Mouse (Mus musculus) left cerebral cortex, postnatal 4 days (tissue): Measurements from ENCODE around the gene Cdk1. TPM values are rescaled to one million over a fixed set of nuclear protein-coding genes. Genes with fewer than 3 reads are reported as not detected.
"Not testable (repeated sequence)": the region's sequence is repeated elsewhere in the genome, so short reads cannot be mapped to it uniquely, and the experiment has no call there.

Experiments
- DNase-seq: peaks from one replicate; pipeline ENCODE4 v3.0.0-alpha.2; 2022
- intact Hi-C: fragments of 180-260 bp; cut with DNase I; formaldehyde crosslinking; loops from one replicate; pipeline ENCODE4 v1.15.1; 2025
- total RNA-seq, 2 experiments: library from RNA; stranded (reverse); gene quantifications; 2 replicates each; pipeline ENCODE4 v1.2.3; 2021

Cdk1 gene
- 10 to 100 TPM; 14.8 to 15.1 TPM for total RNA-seq

DNA sequence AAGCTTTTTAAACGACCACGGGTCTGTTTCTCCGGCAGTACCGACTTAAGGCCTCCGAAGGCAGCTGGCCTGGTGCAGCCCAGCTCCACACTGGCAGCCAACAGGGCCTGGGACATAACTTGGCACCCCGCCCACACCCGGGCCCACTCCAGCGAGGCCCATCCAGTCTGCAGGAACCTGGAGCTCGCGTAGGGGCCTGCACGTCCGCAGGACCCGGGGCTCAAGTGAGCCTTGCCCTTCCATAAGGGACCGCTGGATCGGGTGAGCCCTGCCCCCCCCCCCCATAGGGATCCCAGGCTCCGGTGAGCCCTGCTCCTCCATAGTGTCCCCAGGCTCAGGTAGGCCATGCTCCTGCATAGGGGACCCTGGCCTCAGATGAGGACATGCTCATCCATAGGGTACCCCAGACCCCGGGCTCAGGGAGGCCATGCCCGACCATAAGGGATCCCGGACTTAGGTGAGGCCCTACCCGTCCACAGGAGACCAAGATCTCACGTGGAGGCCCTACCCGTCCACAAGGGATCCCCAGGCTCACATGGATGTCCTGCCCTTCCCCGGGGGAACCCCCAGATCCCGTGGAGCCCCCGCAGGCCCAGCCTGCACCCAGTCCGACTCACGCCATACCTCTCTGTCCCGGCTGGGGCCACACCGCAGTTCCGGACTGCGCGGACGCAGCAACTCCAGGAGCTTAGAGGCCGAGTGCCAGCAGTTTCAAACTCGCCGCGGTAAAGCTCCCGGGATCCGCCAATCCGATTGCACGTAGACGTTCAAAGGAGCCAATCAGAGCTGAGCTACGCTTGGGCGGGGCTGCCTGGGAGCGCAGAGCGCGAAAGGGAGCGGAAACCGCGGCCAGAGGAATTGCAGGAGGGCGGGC is at the start of gene Cdk1:
Gene Cdk1, minus strand, starts transcription at position 727 of the 874 bp plus-strand sequence.
- intact Hi-C loops, result no loop called here
- DNase-seq, result peak; percentile 97

DNA sequence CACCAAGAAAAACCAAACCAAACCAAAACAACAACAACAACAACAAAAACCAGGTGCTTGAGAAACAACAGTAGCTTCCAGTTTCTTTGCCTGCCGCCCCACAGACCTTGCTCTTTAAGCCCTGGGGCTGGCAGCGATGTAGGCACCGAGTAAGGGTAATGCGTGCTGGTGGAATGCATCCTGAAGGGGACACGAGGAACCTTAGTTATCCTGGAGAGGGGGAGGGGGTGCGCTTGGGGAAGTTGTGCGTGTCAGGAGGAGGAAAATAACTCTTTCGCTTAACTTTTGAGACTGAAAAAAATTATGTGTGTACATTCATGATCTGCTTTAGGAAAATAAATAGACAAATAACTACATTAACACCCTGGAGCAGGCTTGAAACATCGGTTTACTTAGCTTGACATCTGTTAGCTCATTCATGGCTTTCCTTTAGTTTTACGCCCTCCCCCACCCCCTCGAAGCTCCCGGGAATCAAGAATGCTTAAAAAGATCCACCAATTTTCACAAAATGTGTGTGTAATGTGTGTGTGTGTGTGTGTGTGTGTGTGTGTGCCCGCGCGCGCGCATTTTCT is 47.2 kb upstream of the Cdk1 start:
- intact Hi-C loops, result no loop called here
- no peak for DNase-seq

DNA sequence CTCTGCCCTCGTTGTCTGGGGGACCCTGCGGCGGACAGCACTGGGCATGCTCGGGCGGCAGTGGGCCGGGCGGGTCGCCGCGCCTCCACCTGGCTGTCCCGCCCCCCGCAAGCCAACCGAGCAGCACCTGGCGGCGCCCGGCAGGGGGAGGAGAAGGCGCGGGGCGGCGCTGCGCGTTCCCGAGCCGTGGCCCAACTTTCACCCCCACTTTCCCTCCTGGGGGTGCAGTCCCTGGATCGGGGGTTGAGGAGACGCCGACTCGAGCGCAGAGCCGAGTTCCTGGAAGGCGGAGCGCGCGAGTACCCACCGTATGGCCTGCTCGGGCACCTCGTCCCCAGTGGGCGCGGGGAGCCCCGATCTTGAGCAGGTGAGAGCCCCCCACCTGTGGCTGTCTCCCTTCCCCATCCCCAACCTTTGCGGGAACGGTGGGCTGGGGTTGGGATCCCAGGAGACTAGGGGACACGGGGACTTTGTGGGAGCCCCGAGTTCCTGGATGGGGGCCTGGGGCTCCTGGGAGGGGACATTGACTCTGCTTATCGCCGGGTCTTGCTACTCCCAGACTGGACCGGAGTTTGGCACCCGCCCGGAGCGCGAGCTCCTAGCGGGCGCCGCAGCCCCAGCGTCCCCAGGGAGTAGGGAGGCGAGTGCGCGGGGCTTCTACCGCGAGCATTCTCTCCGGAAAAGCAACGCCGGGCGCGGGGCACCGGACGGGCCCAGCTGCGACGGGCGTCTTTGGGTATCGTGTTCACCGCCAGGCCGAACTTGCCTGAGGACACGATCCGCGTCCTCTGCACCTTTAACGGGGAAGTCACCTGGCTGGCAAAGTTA is 46.2 kb upstream of the Cdk1 start, which contains the start of gene Ank3:
Gene Ank3, plus strand, starts transcription at position 11 of the 828 bp plus-strand sequence.
- intact Hi-C loops, result no loop called here
- peak; percentile 21 for DNase-seq

DNA sequence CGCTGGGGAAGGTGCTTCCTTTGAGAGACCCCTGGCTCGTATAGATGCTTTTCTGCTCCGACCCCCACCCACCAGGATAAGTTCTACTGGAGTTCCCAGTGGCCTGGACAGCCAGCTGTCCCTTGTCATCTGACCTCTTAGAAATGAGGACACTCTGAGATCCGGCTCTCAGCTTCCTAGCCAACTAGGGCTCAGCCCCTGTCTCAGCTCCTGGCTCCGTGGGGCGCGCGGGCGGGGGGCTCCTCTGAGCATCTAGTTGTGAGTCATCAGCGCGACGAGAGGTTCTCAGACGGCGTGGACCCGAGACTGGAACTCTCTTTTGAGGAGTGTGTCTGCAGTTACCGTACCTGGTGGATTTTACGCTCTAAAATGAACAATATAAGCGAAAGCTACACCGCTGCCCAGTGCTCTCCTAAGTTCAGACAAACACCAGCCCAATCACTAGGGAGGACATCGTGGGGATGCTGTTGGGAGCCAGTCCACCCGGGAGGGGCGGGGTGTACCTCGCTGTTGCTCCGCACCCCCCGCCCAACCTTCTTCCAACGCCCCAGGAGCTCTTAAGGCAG is 45.5 kb upstream of the Cdk1 start:
- DNase-seq, result no peak
- intact Hi-C loops, result no loop called here

DNA sequence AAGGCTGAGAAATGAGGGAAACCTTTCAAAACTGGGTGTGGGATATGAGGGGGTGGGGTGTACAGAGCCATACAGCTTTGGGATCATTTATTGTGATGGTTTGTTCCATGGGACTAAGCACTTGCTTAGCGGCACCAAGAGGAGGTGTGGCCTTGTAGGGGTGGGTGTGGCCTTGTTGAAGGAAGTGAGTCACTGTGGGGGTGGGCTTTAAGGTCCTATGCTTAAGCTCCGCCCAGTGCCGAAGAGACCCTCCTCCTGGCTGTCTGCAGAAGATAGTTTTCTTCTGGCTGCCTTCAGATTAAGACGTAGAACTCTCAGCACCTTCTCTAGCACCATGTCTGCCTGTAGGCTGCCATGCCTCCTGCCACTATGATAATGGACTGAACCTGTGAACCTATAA is 36.8 kb upstream of the Cdk1 start:
- no peak for DNase-seq

DNA sequence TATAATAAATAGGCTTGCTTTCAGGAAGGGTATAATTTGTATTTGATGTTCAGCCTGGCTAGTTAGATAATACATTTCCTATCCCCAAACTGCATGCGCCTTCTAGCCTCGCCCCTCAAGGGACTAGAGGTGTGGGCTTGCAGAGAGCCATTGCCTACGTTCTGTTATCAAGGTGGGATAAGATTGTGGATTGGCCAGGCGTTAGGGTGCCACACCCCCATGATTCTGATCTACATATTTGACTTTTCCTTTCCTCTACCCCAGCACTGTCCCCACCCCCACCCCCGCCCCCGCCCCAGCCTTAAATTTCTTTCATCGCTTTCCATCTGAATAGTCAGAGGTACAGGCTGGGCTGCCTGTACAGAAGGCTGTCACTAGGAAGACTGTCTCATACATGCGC is 34.0 kb upstream of the Cdk1 start:
- DNase-seq, result no peak
- intact Hi-C loops, result no loop called here

More for the DNA sequence above, 36.8 kb upstream of the Cdk1 start:
- intact Hi-C loops, result no loop called here

DNA sequence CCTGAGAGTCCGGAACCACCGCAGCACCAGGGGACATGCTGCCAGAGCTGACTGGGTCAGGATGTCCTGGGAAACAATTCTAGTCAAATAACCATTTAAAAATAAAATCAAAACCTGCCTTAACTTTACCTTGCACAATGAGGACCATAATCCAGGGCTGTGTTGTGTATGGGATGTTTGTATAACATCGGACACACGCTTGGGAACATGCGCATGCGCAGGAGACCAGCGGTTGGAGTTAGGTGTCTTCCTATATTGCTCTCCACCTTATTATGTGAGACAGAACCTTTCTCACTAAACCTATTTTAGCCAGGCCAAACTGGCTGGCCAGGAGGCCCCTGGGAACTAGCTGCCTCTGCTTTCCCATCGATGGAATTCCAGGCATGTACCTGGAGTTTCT is 32.4 kb upstream of the Cdk1 start:
- intact Hi-C loops, result no loop called here

DNA sequence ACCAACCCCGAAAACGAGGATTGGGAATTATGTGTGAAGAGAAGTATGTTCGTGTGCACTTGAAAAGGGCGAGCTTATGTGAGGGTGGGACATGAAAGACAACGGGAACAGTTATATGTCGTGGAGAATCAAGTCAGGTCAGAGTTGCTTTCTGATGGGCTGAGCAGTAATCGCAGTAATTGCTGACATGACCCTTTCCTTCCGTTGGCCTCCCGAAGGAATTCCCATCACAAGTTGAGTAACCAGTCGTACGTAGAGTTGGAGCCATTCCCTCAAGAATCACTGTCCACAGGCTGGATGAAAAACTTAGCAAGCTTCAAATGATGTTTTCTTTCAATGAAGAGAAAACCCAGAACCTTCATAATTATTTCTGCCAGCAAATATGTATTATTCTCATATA is 31.9 kb upstream of the Cdk1 start:
- DNase-seq, result no peak
- intact Hi-C loops, result no loop called here

More for the DNA sequence above, 32.4 kb upstream of the Cdk1 start:
- no peak for DNase-seq

DNA sequence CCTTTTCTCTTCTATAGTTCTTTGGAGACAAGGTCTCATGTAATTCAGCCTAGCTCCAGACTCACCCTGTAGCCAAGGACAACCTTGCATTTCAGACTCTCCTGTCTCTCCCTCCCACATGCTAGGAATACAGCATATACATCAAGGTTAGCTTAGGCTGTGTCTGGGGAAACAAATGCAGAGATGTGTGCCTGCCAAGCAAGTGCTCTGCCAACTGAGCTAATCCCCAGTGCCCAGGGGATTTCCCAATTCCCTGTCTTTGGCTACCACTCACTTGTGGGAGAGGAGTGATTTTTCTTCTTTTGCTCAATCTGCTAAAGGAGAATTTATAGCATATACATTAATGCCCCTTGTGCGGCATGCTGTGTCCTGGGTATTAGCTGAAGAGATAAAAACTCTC is 30.4 kb upstream of the Cdk1 start:
- no peak for DNase-seq
- intact Hi-C loops, result no loop called here

DNA sequence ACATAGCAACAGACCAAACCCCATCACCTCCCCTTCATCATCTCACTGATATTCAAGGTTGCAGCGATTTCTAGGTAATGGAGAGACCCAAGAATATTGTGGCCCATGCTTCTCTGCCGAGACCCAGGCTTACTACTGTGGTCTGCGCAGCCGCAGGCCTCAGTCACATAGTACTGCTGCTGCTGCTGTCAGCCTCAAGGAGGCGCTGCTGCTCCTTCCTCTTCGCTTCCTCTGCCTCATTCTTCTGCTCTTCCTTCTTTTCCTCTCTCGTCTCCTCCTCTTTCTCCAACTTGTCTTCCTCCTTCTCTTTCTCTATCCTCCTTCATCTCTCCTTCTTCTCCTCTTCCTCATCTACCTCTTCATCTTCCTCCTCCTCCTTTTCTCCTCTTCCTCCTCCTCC is 22.4 kb upstream of the Cdk1 start:
- DNase-seq, result no peak
- intact Hi-C loops, result no loop called here

DNA sequence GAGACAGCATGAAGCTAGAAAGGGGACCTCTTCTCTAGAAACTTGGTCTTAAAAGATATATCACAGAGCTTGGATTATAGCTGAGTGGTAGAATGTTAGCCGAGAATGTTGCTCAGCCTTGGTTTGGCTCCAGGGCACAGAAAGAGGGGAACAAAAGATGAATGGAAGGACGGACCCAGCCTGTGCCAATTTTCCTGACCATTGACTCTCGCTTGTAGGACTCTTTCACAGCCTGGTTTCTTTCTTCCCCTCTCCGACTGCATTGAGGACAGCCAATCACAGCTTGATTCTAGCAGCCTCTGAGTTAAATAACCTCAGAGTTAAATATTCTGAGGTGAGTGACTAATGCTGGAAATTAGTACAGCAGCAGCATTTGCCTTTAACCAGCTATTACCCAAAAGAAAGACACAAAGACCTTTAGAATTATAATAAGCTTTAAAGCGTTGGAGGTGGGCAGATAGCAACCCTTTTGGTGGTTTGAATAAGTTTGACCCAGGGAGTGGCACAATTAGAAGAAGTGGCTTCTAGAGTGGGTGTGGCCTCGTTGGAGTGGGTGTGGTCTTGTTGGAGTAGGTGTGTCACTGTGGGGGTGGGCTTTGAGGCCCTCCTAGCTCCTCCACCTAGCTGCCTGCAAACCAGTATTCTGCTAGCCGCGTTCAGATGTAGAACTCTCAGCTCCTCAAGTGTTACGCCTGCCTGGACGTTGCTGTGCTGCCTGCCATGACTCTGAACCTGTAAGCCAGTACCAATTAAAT is 21.2 kb upstream of the Cdk1 start:
- DNase-seq, result no peak
- intact Hi-C loops, result loop anchor here (5.0 kb wide), 1 partner anchor 278 kb away; no protein-coding TSS in a partner anchor

DNA sequence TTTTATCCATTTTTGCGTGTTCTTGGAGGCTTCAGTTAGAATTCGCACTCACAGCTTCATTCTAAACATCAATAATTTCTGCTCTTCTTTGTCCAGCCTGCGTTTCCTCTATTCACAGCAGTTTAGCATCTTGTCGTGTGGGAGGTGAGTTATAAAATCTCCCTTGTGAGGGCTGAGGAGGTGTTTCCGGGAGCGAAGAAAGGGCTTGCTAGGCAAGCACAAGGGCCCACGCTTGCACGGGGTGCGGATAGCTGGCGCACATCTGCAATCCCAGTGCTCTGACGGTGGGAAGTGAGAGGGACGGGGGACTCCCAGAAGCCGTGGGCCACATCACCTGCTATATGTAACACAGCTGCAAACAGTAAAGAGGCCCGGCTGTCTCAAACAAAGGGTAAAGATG is 19.3 kb upstream of the Cdk1 start:
- intact Hi-C loops, result loop anchor here (5.0 kb wide), 1 partner anchor 280 kb away; no protein-coding TSS in a partner anchor
- no peak for DNase-seq

DNA sequence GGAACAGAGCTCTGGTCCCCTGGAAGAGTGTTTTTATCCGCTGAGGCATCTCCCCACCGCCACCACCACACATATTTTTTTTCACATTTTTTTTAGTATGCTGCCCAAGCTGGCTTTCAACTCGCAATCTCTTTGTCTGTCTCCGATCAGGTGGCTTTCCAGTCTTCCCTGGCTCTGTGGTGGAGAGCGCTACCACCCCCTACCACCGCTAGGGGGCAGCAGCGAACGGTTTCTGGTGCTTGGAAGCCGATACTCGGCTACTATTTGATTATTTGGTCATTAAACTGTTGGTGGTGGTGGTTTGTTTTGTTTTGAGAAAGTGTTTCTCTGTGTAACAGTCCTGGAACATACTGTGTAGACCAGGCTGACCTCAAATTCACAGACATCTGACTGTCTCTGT is 18.7 kb upstream of the Cdk1 start:
- intact Hi-C loops, result loop anchor here (5.0 kb wide), 1 partner anchor 281 kb away; no protein-coding TSS in a partner anchor
- DNase-seq, result peak; percentile 43

DNA sequence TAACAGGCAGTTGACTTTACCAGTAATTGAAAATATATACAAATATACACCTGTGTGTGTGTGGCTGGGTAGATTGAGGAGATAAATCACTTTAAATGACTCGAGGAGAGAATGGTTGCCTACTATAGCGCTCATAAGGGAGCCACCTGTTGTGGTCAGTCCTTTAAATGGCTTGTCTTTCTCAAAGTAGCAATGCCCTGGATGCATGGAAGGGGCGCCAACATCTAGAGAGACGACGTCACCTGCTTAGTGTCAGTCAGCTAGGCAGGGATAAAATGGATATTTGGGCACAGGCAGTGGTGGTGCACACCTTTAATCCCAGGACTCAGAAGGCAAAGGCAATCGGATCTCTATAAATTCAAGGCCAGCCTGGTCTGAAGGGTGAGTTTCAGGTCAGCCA is 16.6 kb upstream of the Cdk1 start:
- DNase-seq, result no peak
- intact Hi-C loops, result loop anchor here (5.0 kb wide), 1 partner anchor 923 kb away; no protein-coding TSS in a partner anchor

DNA sequence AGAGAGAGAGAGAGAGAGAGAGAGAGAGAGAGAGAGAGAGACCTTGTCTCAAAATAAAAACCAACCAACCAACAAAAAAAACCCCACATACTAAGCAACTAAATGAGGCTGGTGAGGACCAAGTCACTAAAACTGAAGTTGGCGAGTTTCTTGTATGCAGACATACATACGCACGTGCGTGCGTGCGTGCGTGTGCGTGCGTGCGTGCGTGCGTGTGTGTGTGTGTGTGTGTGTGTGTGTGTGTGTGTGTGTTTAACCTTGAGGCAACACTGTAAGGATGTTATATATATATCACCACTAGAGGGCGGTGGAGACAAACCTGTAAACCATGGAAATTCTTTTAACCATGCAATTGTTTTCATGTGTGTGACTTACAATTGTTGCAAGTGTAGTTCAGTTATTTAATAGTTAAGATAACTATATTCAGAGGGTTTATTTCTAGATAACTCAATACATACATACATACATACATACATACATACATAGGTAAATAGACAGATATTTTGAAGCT is 14.2 kb upstream of the Cdk1 start:
- no peak for DNase-seq
- intact Hi-C loops, result loop anchor here (5.0 kb wide), 1 partner anchor 925 kb away; no protein-coding TSS in a partner anchor

DNA sequence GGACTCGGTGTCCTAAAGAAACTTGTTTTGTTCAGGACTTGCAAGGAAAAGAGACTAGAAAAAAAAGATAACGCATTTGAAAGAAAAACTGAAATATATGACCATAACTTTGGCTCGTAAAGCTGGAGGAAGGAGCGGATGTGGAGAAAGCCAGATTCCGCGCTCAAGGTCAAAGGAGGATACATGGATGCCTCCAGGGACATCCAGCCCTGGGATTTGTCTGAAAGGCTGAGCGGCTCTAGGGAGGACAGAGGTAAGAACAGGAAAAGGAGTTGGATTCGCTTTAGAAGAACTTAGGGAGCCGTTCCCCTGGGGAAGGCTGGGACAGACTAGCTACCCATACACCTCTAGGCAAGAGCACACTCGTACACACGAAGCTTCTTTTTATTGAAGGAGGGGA is 13.5 kb upstream of the Cdk1 start:
- no peak for DNase-seq
- intact Hi-C loops, result loop anchor here (5.0 kb wide), 1 partner anchor 926 kb away; no protein-coding TSS in a partner anchor

DNA sequence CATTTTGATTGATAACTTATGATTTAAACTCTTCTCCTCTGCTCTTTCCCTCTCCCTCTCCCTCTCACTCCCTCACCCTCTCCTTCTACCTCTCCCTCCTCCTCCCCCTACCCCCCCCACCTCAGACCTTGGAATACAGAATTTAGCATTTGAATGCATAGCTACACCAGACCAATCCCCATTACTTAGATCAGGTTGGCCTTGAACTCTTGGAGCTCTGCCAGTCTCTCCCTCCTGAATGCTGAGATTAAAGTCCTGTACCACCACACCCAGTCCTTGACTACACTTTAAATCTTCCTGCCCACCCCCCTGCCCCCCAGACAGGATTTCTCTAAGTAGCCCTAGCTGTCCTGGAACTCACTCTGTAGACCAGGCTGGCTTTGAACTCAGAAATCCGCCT is 6.9 kb upstream of the Cdk1 start:
- DNase-seq, result no peak
- intact Hi-C loops, result no loop called here

DNA sequence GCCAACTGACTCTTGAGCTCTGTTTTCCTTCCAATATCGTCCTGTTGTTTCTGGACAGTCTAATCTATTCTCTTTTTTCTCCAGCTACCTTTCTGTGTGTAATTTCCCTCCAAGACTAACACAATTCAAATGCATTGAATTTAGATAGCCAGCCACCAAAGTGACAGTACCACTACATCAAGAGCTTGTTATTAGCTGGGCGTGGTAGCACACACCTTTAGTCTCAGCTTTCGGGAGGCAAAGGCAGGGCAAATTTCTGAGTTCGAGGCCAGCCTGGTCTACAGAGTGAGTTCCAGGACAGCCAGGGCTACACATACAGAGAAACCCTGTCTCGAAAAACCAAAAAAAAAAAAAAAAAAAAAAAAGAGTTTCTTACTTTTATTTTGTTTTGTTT is 345 bp upstream of the Cdk1 start:
- DNase-seq, intact Hi-C loops: not testable (repeated sequence)

DNA sequence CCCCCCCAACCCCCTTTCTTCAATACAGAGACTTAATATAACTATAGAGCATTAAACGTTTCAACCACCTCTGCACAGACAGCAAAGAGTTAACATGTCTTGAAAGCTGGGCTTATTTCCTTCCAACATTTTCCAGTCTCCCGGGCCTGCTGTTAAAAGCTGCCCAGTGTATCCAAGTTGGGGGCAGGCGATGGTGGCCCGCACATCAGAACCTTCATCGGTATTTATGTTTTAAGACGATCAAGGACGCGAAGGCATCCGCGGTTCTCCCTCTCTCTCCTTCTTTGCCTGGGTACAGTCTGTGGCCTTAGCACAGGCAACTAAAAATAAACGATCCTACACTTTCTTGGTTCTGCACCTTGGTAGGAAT is 911 bp downstream of the Cdk1 start:
- DNase-seq, result peak; percentile 13
- intact Hi-C loops, result no loop called here
